Mouse (Mus musculus): ENCODE measurements around the gene Dync2h1. TPM values are rescaled to one million over a fixed set of nuclear protein-coding genes. Genes with fewer than 3 reads are reported as not detected.

Gene Dync2h1
- polyA plus RNA-seq, 1 experiment from 2014 or later: 3.6 TPM

DNA sequence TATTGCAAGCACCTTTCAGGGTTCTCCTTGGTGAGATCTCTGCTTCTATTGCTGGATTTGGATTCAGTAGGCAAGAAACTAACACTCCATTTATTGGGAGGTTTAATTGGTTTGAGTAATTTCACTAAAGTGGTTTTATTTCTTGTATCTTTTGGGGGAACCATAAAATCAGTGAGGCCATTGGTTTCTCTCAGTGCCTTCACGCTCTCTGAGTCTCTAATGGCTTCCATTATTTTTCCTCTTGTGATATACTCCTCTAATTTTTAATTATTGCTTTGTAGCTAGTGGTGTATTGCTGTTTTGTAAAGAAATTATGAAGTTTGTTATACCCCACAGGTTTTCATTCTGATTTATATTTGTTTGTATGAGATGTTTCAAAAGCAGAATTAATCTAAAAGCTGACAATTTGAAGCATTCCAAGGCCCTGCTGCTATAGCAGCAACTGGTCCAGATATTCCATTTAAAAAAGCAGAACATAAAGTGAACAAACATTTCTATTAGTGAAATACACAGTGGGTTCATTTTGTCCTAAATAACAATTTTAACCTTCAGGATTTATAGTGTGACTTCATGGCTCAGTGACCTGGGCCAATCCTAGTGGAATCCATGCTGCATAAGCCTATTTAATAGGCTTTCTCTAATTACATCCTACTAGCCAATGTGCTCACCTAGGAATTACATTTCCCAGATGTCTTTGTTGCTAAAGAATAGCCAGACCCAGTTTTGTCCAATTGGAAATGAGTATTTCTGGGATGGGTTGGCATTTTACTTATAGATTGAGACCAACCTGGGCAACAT lies 302.9 kb downstream of the Dync2h1 start:
- no peaks in the 10 kb centered on the region for H3K27me3 ChIP-seq (replicated peaks)
- no peak overlapping the region for H3K9ac ChIP-seq
- no peaks in the 10 kb centered on the region for H3K4me1 ChIP-seq
- no peak for ATAC-seq
- H3K4me3 ChIP-seq: no peak overlapping the region
- H3K4me2 ChIP-seq: no peak overlapping the region
- whole genome bisulfite sequencing (ENCODE audit: insufficient replicate concordance): 43% methylated on average over 1 of the region's 1 CpGs
- no peaks in the 10 kb centered on the region for H3K9me3 ChIP-seq (replicated peaks)
- no peak overlapping the region for H3K27ac ChIP-seq
- no peaks in the 10 kb centered on the region for H3K36me3 ChIP-seq

Other genes starting within 250 kb of the Dync2h1 start
- 111 and 113 TPM in 2 replicates for gene Dcun1d5, start 74 bp upstream of the Dync2h1 start, polyA plus RNA-seq (2016; fragmentation: Nextera tagmentation; extraction: Ambion mirVana)
- 0.06 TPM in 1 of 2 replicates, not detected in the other for gene Mmp13, start 88.1 kb upstream of the Dync2h1 start, polyA plus RNA-seq (2016; fragmentation: Nextera tagmentation; extraction: Ambion mirVana)
- 0.23 TPM in 1 of 2 replicates, not detected in the other for gene Mmp12, start 159.9 kb upstream of the Dync2h1 start, polyA plus RNA-seq (2016; fragmentation: Nextera tagmentation; extraction: Ambion mirVana)
- gene Mmp1b, start 203.6 kb upstream of the Dync2h1 start, polyA plus RNA-seq (2016; fragmentation: Nextera tagmentation; extraction: Ambion mirVana): not detected in 2 replicates